Mouse (Mus musculus): ENCODE data around the gene Ints5. TPM values are rescaled to one million over a fixed set of nuclear protein-coding genes. Genes with fewer than 3 reads are reported as not detected.

The Ints5 gene
- polyA plus RNA-seq, 1 experiment from 2014 or later, result 38.2 TPM

- ATAC-seq (ENCODE audit: low FRiP score, low TSS enrichment), result no peak; the same call in 1 of the 2 replicates
- H3K4me2 ChIP-seq (replicated peaks; ENCODE audit: low read depth, low read length), result peak overlapping the region; percentile 68
- peak overlapping the region; percentile 72; the same call in 1 of the 2 replicates for H3K4me3 ChIP-seq (ENCODE audit: low read length)
- peak overlapping the region; percentile 68; the same call in 1 of the 2 replicates for H3K9ac ChIP-seq (ENCODE audit: low read depth, low read length)
- WGBS, result 63% methylated on average over 6 of the region's 6 CpGs
- H3K9me3 ChIP-seq (ENCODE audit: control insufficient read depth, low read length), result no peaks in the 10 kb centered on the region
- peak overlapping the region; percentile 82 for H3K27ac ChIP-seq (ENCODE audit: low read depth, low read length)
- no peaks in the 10 kb centered on the region for H3K27me3 ChIP-seq (ENCODE audit: control insufficient read depth, insufficient read depth, low read length)
- peaks cover 32% of the 10 kb centered on the region for H3K36me3 ChIP-seq (ENCODE audit: control insufficient read depth, insufficient read depth, low read length)
- peaks cover 10% of the 10 kb centered on the region; the same call in 1 of the 2 replicates for H3K4me1 ChIP-seq (ENCODE audit: control insufficient read depth, insufficient read depth, low read length)
These were observed 26.9 kb downstream of the Ints5 start for GRCm38 (mm10) chr19:8919684-8920072.

GRCm38 (mm10) chr19:8920073-8920736, 27.4 kb downstream of the Ints5 start, which contains the start of gene B3gat3:
TSS of gene B3gat3 (plus strand) at chr19:8920374.
- Histone ChIP-seq H3K4me2 (replicated peaks; ENCODE audit: low read depth, low read length) (peak within 1 kb of the TSS; percentile 68), H3K9me3 (ENCODE audit: control insufficient read depth, low read length) (no peaks in the 10 kb centered on the region), H3K4me3 (ENCODE audit: low read length) (peak within 1 kb of the TSS; percentile 72), H3K4me1 (ENCODE audit: control insufficient read depth, insufficient read depth, low read length) (peaks cover 10% of the 10 kb centered on the region; the same call in 1 of the 2 replicates), H3K36me3 (ENCODE audit: control insufficient read depth, insufficient read depth, low read length) (peaks cover 27% of the 10 kb centered on the region), H3K27me3 (ENCODE audit: control insufficient read depth, insufficient read depth, low read length) (no peaks in the 10 kb centered on the region), H3K27ac (ENCODE audit: low read depth, low read length) (peak within 1 kb of the TSS; percentile 82), H3K9ac (ENCODE audit: low read depth, low read length) (peak within 1 kb of the TSS; percentile 68)
- 2% methylated on average over 47 of the region's 50 CpGs for WGBS
- peak; percentile 98 for ATAC-seq (ENCODE audit: low FRiP score, low TSS enrichment)

- no peaks in the 10 kb centered on the region for H3K9me3 ChIP-seq (ENCODE audit: control insufficient read depth, low read length)
- no peak for ATAC-seq (ENCODE audit: low FRiP score, low TSS enrichment)
- peaks cover 25% of the 10 kb centered on the region for H3K36me3 ChIP-seq (ENCODE audit: control insufficient read depth, insufficient read depth, low read length)
- H3K27me3 ChIP-seq (ENCODE audit: control insufficient read depth, insufficient read depth, low read length), result no peaks in the 10 kb centered on the region
- H3K4me1 ChIP-seq (ENCODE audit: control insufficient read depth, insufficient read depth, low read length), result peaks cover 10% of the 10 kb centered on the region; the same call in 1 of the 2 replicates
- peak overlapping the region; percentile 68 for H3K9ac ChIP-seq (ENCODE audit: low read depth, low read length)
- WGBS, result under 1% methylated on average over 6 of the region's 6 CpGs
- peak overlapping the region; percentile 68 for H3K4me2 ChIP-seq (replicated peaks; ENCODE audit: low read depth, low read length)
- H3K27ac ChIP-seq (ENCODE audit: low read depth, low read length), result peak overlapping the region; percentile 82
- H3K4me3 ChIP-seq (ENCODE audit: low read length), result peak overlapping the region; percentile 72
These were observed 28.1 kb downstream of the Ints5 start for GRCm38 (mm10) chr19:8920836-8921291.

GRCm38 (mm10) chr19:8921741-8922140, 28.9 kb downstream of the Ints5 start:
- Histone ChIP-seq H3K9ac (ENCODE audit: low read depth, low read length) (no peak overlapping the region), H3K36me3 (ENCODE audit: control insufficient read depth, insufficient read depth, low read length) (peaks cover 25% of the 10 kb centered on the region; the same call in 1 of the 2 replicates), H3K4me3 (ENCODE audit: low read length) (0 out of 2 replicates have a peak overlapping the region, but pooled peaks have one; percentile 72), H3K27ac (ENCODE audit: low read depth, low read length) (no peak overlapping the region), H3K4me2 (replicated peaks; ENCODE audit: low read depth, low read length) (peak overlapping the region; percentile 68), H3K27me3 (ENCODE audit: control insufficient read depth, insufficient read depth, low read length) (no peaks in the 10 kb centered on the region), H3K4me1 (ENCODE audit: control insufficient read depth, insufficient read depth, low read length) (peaks cover 10% of the 10 kb centered on the region; the same call in 1 of the 2 replicates), H3K9me3 (ENCODE audit: control insufficient read depth, low read length) (no peaks in the 10 kb centered on the region)
- WGBS, result 80% methylated on average over 9 of the region's 9 CpGs
- ATAC-seq (ENCODE audit: low FRiP score, low TSS enrichment), result no peak

- no peak for ATAC-seq (ENCODE audit: low FRiP score, low TSS enrichment)
- Histone ChIP-seq H3K4me3 (ENCODE audit: low read length) (no peak overlapping the region), H3K27ac (ENCODE audit: low read depth, low read length) (no peak overlapping the region), H3K36me3 (ENCODE audit: control insufficient read depth, insufficient read depth, low read length) (peaks cover 34% of the 10 kb centered on the region; the same call in 1 of the 2 replicates), H3K9ac (ENCODE audit: low read depth, low read length) (no peak overlapping the region), H3K4me1 (ENCODE audit: control insufficient read depth, insufficient read depth, low read length) (peaks cover 17% of the 10 kb centered on the region), H3K9me3 (ENCODE audit: control insufficient read depth, low read length) (no peaks in the 10 kb centered on the region), H3K27me3 (ENCODE audit: control insufficient read depth, insufficient read depth, low read length) (no peaks in the 10 kb centered on the region), H3K4me2 (replicated peaks; ENCODE audit: low read depth, low read length) (no peak overlapping the region)
- 100% methylated on average over 2 of the region's 2 CpGs for WGBS
These were observed 34.0 kb downstream of the Ints5 start for GRCm38 (mm10) chr19:8926766-8927165.

- 87% methylated on average over 12 of the region's 12 CpGs for WGBS
- H3K9me3 ChIP-seq (ENCODE audit: control insufficient read depth, low read length), result no peaks in the 10 kb centered on the region
- H3K4me1 ChIP-seq (ENCODE audit: control insufficient read depth, insufficient read depth, low read length), result peaks cover 16% of the 10 kb centered on the region
- no peak overlapping the region for H3K4me3 ChIP-seq (ENCODE audit: low read length)
- peaks cover 35% of the 10 kb centered on the region for H3K36me3 ChIP-seq (ENCODE audit: control insufficient read depth, insufficient read depth, low read length)
- no peak for ATAC-seq (ENCODE audit: low FRiP score, low TSS enrichment)
- H3K27me3 ChIP-seq (ENCODE audit: control insufficient read depth, insufficient read depth, low read length), result no peaks in the 10 kb centered on the region
- H3K9ac ChIP-seq (ENCODE audit: low read depth, low read length), result no peak overlapping the region
- no peak overlapping the region for H3K4me2 ChIP-seq (replicated peaks; ENCODE audit: low read depth, low read length)
- H3K27ac ChIP-seq (ENCODE audit: low read depth, low read length), result no peak overlapping the region
These were observed 35.2 kb downstream of the Ints5 start for GRCm38 (mm10) chr19:8927891-8928525.

GRCm38 (mm10) chr19:8928689-8929223, 36.0 kb downstream of the Ints5 start:
- Histone ChIP-seq H3K27ac (ENCODE audit: low read depth, low read length) (peak overlapping the region; percentile 83; the same call in 1 of the 2 replicates), H3K9me3 (ENCODE audit: control insufficient read depth, low read length) (no peaks in the 10 kb centered on the region), H3K36me3 (ENCODE audit: control insufficient read depth, insufficient read depth, low read length) (peaks cover 42% of the 10 kb centered on the region), H3K27me3 (ENCODE audit: control insufficient read depth, insufficient read depth, low read length) (no peaks in the 10 kb centered on the region), H3K4me1 (ENCODE audit: control insufficient read depth, insufficient read depth, low read length) (peaks cover 16% of the 10 kb centered on the region), H3K9ac (ENCODE audit: low read depth, low read length) (peak overlapping the region; percentile 81), H3K4me2 (replicated peaks; ENCODE audit: low read depth, low read length) (peak overlapping the region; percentile 83), H3K4me3 (ENCODE audit: low read length) (peak overlapping the region; percentile 82)
- 19% methylated on average over 16 of the region's 16 CpGs for WGBS
- peak; percentile 24; the same call in 1 of the 2 replicates for ATAC-seq (ENCODE audit: low FRiP score, low TSS enrichment)

- peaks cover 16% of the 10 kb centered on the region for H3K4me1 ChIP-seq (ENCODE audit: control insufficient read depth, insufficient read depth, low read length)
- no peaks in the 10 kb centered on the region for H3K9me3 ChIP-seq (ENCODE audit: control insufficient read depth, low read length)
- H3K27ac ChIP-seq (ENCODE audit: low read depth, low read length), result peak within 1 kb of the TSS; percentile 83
- peak within 1 kb of the TSS; percentile 81 for H3K9ac ChIP-seq (ENCODE audit: low read depth, low read length)
- H3K4me2 ChIP-seq (replicated peaks; ENCODE audit: low read depth, low read length), result peak within 1 kb of the TSS; percentile 83
- peak within 1 kb of the TSS; percentile 82 for H3K4me3 ChIP-seq (ENCODE audit: low read length)
- WGBS, result under 1% methylated on average over 48 of the region's 74 CpGs
- peaks cover 45% of the 10 kb centered on the region for H3K36me3 ChIP-seq (ENCODE audit: control insufficient read depth, insufficient read depth, low read length)
- peak; percentile 85 for ATAC-seq (ENCODE audit: low FRiP score, low TSS enrichment)
- no peaks in the 10 kb centered on the region for H3K27me3 ChIP-seq (ENCODE audit: control insufficient read depth, insufficient read depth, low read length)
These were observed 36.7 kb downstream of the Ints5 start, which contains the start of the genes Rom1 and Eml3 for GRCm38 (mm10) chr19:8929224-8930088. TSS of gene Rom1 (minus strand) at chr19:8929356. TSS of gene Eml3 (plus strand) at chr19:8929552.
